Mouse (Mus musculus) MEL (cell line): ENCODE measurements at regions not wholly inside any gene's neighbourhood (a gene's known extent, or its start where the extent isn't known, plus 50 kb on each side); places are given as distances from the start of the nearest gene placed in this dataset.

Experiments used
- CTCF ChIP-seq, 3 experiments: IDR thresholded peaks in 2 of 3; conservative IDR thresholded peaks in 1 of 3; 2 replicates each; pipeline ENCODE4 v1.5.1; 2011 to 2012; ENCODE audit warnings: low read length in 3 of 3, low read depth in 2 of 3, mild to moderate bottlenecking in 2 of 3, improper control_type of control experiment in 1 of 3, inconsistent platforms in 1 of 3, mixed read lengths in 1 of 3, moderate library complexity in 1 of 3; ENCODE audit not compliant: control insufficient read depth in 1 of 3, insufficient read depth in 1 of 3, poor library complexity in 1 of 3, severe bottlenecking in 1 of 3
- EP300 ChIP-seq, 2 experiments: IDR thresholded peaks; 2 replicates each; pipeline ENCODE4 v1.6.1; 2011; ENCODE audit warnings: improper control_type of control experiment in 2 of 2, low read length in 2 of 2, low read depth in 1 of 2, mild to moderate bottlenecking in 1 of 2
- MXI1 ChIP-seq: IDR thresholded peaks from 2 replicates; pipeline ENCODE4 v1.6.1; 2011; ENCODE audit warnings: mild to moderate bottlenecking, low read depth, low read length, improper control_type of control experiment
- POLR2A ChIP-seq, 2 experiments: IDR thresholded peaks; 2 replicates each; pipeline ENCODE4 v1.6.1; 2011 to 2012; ENCODE audit warnings: low read length in 2 of 2, mild to moderate bottlenecking in 2 of 2, control low read depth in 1 of 2, improper control_type of control experiment in 1 of 2, low read depth in 1 of 2, moderate library complexity in 1 of 2; ENCODE audit not compliant: control insufficient read depth in 1 of 2, insufficient read depth in 1 of 2, poor library complexity in 1 of 2
- ZC3H11A ChIP-seq: IDR thresholded peaks from 2 replicates; pipeline ENCODE4 v1.6.1; 2012; ENCODE audit warnings: low read depth, mild to moderate bottlenecking, inconsistent platforms, low read length, improper control_type of control experiment

- TF ChIP-seq ZC3H11A (no peak), POLR2A (IDR thresholded peaks at IDR 0.05; ENCODE audit: control insufficient read depth in 1 of 2, insufficient read depth in 1 of 2, low read depth in 1 of 2, low read length in 2 of 2, poor library complexity in 1 of 2) (no peak), CTCF (IDR thresholded peaks at IDR 0.05 in 2 of 3, conservative IDR thresholded peaks at IDR 0.05 in 1 of 3; ENCODE audit: control insufficient read depth in 1 of 3, insufficient read depth in 1 of 3, low read depth in 2 of 3, low read length in 3 of 3, poor library complexity in 1 of 3, severe bottlenecking in 1 of 3) (no peak), EP300 (IDR thresholded peaks at IDR 0.05; ENCODE audit: low read depth in 1 of 2, low read length in 2 of 2) (no peak), MXI1 (no peak)
These were observed 152.5 kb upstream of the A530016L24Rik start for GRCm38 (mm10) chr12:112336691-112337295.
